Mouse (Mus musculus) 3T3-L1 (cell line): Measurements from ENCODE around the gene Gm17416.

Experiments used
- DNase-seq: peaks from one replicate; pipeline ENCODE4 v3.0.0-alpha.2; 2015; ENCODE audit warnings: low read depth, low spot score

Gene Gm17416

DNA sequence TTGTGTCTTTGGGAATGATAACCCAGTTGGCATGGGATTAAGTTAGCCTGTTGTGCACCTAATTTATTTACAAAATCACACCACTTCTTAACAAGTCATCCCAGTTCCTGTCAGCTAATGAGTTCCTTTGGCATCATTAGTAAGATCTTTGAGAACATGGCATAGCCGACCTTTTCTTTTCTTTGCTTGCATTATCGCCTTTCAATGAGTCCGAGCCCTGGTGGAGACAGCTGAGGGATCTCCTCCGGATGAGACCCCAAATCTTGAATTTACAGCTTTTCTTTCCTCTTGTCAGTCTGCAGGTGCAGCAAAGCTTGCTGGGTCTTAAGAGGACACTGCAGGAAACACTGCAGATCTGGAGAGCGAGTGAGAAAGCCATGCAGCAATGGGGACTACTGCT is at the start of gene Gm17416:
Gene Gm17416 (plus strand): TSS at position 301 of the 400 bp plus-strand sequence.
- DNase-seq, result no peak

DNA sequence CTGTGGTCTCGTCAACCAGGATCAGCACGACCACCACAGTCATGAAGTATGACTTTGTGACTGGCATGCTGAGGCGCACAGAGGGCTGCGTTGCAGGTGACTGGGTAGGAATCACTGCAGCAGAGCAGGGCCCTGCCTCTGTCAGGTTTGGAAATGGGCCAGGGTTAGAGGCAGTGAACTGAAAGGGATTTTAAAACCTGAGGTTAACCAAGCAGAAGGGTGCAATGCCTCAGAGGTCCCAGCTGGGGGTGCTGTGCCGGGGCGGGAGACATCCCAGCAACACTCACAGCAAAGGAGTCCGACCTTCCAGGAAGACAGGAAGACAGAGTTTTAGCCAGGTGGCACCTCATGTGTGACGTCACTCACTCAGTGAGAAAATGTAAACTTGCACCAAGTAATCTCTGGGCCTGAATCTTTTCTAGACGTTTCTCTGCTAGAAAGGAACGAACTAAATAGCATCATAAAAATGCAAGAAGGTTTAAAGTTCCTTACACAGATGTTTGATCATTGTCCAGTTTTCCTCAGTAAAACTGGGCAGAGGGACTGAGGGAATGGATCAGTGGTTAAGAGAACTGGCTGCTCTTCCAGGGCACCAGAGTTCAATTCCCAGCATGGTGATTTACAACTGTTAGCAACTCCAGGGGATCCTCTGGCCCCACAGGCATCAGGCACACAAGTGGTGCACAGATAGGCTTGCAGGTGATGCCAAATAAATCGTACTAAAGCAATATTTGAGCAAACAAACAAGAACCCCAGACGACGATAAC is 29.0 kb upstream of the Gm17416 start, which contains the start of gene Defb29:
Gene Defb29 (minus strand): TSS at position 155 of the 767 bp plus-strand sequence.
- DNase-seq, result no peak

DNA sequence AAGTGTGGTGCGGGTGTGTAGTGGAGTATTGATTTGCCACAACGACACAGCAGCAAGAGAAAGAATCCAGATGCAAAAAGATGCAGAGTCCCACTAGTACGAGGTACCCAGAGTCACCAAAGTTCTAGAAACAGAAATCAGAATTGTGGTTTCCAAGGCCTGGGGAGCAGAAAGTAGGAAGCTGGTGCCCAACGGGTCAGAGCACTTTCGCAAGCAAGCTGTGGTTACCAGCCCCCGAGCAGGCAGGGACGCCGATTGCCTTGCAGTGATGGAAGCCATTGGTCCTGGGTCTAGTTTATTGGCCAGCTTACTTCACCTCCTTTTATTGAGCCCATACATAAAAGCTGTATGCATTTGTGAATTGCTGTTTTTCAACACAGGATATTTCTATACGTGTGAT is 27.2 kb upstream of the Gm17416 start:
- DNase-seq, result no peak

DNA sequence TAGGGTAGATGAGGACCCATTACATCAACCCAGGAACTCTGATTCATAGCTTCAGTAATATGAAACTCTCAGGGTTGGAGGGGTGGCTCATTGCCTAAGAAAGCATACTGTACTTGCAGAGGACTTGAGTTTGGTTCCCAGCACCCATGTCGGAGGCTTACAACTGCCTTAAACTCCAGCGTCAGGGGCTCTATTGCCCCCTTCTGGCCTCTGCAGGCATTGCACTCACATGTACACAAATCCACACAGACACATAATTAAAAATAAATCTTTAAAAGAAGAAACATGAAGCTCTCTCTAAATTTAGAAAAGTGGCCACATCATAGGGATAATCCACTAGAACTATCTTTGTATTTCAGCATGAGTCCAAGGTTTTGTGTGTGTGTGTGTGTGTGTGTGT is 26.2 kb upstream of the Gm17416 start:
- peak; percentile 19 for DNase-seq

DNA sequence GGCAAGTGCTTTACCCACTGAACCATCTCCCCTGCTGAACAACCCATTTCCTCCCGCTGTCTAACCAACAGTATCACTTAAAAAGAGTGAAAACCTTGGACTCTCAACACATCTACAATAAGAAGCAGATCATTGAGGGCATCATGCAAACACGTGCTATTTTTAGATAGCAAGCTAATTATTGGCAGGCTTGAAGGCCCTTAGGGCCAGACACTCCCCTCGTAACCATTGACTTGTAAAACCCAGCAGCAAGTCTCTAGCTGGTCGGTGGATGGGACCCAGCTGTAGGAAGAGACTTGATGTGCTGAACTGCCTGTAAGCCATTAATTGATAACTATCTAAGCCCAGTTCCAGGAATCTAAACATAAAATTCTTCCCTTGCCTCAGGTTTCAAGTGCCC is 25.7 kb upstream of the Gm17416 start:
- DNase-seq, result no peak

DNA sequence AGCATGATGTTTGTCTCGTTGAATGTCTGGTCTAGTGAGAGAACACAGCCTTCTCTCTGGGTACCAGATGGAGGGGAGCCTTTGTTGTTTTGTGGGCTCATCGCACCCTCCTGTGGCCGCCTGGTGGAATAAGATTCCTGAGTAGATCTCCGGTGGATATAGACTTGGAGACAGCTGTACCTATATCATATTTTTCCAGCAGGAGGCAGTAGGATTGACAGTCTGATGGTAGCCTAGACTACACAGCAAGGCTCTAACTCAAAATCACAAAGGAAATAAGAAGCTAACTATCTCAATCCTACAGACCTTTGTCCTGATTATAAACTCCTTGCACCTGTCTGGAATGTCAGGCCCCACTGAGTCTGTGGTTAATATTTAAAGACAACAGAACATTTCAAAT is 24.4 kb upstream of the Gm17416 start:
- peak; percentile 81 for DNase-seq

DNA sequence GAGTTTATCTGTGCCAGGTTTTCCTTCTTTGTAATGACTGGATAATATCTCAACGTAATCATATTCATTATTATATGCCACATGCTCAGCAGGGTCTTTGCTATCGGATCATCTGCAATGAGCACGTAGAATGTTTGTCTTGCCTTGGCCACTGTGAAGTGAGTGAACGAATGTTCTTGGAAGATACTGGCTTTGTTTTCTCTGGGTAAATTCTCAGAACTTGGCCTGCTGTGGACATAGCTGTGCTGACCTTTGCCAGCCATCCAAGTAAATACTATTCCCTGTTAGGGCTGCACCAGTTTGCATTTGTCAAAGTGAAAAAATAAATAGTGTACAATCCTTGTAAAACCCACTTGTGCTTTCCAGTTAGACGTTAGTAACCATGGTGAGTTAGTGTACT is 21.0 kb upstream of the Gm17416 start:
- DNase-seq, result no peak

DNA sequence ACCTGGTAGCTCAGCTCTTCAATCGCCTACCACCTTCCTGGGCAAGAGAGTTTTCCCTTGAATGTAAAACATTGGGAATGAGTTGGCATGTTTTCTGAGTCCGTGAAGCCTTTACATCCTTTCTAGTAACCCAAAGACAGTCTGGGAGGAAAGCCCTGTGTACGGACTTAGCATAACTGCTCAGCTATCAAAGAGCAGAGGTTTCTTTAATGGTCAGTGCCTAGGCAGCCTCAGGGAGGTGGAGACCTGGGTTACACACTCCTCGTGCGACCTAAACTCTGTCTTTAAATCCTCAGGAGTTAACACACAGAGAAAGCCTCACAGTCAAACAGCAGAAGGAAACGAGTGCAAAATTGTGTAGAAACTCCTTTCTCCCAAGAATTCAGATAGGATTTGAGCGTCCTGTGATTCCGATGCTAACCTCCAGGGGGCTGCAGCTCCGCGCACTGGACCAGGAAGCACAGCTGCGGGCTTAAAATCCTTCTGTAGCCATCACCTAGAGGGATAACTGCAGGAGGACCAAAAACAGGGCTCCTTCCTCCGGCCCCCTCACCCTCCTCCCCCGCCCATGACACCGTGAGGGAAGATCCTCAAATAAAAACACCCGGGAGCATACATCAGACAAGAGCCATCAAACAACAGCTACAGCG is 15.2 kb upstream of the Gm17416 start:
- DNase-seq, result peak; percentile 86

DNA sequence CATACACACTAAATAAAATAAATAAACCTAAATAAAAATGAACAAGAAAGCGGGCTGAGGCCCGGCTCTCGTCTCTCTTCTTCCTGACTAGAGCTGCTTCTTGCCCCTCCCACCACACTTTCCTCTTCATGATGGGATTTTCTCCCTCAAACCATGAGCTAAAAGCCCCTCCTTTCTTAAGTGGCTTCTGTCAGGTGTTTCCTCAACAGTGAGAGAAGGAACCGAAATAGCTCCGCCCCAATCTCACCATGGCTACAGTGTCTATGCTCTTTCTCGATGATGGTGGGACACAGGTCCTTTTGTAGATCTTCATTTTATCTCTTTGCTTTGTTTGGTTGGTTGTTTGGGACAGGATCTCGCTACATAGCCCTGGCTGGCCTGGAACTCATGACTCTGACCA is 12.5 kb upstream of the Gm17416 start:
- no peak for DNase-seq

DNA sequence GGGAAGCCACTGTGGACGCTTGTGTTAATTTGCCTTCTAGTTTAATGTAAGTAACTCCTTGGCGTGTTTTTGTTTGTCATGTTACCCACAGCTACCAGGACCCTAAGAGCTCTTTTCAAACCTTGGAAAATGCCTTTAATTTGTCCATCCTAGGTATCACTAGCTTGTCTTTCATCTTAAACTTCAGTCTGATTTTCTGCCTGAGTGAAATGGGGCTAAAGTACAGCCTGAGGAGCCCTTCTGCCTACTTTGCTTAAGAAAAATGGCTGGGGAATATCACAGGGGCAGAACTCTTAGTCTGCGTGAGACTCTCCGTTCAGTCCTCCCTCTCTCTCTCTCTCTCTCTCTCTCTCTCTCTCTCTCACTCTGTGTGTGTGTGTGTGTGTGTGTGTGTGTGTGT is 743 bp downstream of the Gm17416 start:
- no peak for DNase-seq

DNA sequence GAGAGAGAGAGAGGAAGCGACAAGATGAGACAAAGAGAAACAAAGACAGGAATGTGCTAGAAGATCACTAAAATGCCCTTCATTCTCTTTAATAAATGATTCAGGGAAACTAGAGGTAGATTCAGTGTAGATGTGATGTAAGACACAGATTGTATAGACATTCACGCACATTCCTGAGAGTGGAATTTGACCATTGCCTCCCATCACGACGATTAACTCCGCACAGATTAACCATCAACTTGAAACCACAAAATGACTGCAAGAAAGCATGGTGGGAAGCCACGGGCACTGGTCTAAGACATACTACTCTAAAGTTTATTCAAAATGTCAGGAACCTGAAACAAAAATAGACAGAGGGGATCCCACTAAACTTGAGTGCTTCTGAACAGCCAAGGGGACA is 1.2 kb downstream of the Gm17416 start:
- no peak for DNase-seq

DNA sequence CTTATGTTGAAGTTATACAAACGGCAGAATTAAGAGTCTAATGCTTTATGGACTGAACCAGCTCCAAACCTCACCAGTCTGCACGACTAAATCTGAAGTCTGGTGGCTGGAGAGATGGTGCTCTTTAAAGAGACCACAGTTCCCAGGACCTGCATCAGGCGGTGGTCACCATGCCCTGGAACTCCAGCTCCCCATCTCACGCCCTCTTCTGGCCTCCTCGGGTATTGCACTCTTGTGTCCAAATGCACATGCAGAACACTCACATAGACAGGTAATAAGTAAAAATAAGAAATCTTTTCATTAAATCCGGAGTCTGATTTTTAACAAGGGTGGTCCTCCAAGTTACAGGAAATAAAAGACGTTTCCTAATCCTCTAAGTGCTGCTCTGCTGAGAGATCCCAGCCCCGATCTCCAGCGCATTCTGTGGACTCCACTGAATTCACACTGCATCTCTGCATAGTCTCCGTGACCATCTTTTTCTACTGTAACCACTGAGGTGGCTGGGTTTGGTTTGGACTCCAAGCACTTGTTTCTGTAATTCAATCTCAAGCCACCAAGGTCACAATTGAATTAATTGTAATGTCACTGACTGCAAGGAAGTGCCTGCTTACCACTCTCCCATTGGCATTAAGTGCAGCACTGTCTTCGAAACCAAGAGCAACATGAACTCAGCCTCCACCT is 3.1 kb downstream of the Gm17416 start, which contains the start of gene Defb21:
Gene Defb21 (plus strand): TSS at position 631 of the 681 bp plus-strand sequence.
- no peak for DNase-seq

DNA sequence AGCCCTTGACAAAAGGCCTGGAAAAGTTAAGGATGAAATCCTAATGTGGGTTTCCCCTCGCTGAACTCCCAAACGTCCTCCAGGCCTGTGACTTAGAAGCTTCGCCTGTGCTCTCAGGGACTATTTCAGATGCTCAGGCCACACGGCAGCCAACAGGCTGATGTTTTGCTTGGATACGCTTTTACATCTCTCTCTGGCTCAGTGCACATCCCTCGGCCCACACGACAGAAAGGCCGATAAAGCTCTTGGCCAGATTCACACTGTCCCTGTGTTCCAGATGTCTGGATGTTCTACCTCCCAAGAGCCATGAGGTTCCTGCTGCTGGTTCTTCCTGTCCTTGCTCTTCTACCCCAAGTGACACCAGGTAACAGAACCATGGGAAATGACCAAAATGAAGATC is 4.3 kb downstream of the Gm17416 start:
- no peak for DNase-seq

DNA sequence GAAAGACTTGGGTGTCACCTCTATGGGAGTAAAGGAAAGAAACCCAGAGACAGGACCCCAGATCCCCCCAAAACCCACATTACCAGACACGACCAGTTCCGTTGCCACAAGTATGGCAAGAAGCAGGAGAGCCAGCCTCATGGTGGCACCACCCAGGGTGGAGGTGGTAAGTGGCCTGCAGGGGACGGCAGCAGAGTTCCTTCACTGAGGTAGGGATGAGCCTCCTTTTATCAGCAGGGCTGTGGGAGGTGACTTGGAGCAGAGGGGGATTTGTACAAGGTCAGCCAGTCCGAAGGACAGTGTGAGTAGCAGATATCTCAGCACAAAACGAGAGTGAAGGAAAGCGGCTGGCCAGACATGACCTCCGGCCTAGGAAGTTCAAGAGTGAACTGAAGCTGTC is 11.0 kb downstream of the Gm17416 start, which contains the start of gene Defb19:
Gene Defb19 (minus strand): TSS at position 206 of the 400 bp plus-strand sequence.
- no peak for DNase-seq

DNA sequence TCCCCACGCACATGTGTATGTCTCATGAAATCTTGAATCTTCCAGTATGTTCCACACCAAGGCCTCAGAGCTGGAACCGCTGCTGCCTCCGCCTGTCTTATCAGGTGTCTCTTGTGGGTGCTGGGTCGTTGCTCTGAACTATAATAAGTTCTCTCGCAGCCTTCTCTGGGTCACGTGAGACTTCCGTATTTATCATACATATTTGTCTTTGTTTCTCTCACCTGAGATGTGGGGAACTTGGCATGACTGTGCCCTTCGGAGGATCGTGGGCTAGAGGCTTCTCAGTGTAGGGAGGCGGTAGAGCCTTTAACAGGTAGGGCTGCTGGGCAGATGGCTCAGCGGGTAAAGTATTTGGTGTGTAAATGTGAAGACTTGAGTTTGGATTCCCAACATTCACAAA is 11.5 kb downstream of the Gm17416 start:
- DNase-seq, result no peak

DNA sequence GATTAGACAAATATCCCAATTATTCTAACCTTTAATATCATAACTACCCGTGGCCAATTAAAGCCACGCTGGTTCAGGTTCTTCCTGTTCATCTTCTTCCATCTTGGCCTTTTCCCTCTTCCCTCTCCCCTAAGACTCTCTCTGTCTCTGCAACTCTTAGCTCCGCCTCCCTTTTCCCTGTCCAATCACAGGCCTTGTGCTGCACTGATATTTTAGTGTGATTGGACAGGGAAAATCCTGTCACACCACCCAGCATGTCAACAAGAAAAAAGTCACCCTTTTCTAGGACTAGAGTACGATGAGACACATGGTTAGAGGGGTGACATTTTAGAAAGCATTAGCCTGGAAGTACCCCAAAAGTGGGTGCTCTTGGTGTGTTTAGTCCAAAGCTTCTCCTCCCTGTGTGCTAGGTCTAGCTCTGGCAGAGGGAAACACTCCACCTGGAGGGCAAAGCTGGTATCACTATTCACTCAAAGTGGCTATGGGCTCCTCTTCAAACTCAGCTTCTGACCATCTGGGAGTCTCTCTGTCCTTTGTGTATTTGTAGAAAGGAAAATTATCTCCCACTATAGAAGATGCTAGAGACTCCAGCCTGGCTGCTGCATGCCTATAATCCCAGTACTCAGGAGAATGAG is 17.9 kb downstream of the Gm17416 start:
- peak; percentile 60 for DNase-seq

DNA sequence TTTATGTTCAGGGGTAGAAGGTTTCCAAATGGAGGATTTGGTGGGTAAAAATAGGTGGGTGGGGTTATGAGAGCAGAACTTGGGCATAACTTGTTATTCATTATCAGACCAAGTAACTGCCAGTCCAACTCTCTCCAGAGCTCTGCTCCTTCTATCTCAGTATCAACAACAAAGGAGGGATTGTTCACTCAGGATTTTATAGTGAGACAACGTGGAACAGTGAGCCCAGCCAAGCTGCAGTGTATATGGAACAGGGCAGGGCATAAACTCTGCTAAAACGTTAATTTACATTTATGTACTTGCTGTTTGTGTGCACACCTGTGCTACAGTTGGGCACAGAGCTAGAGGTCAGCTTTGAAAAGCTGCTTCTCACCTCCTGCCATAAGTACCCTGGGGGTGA is 19.3 kb downstream of the Gm17416 start:
- DNase-seq, result no peak

DNA sequence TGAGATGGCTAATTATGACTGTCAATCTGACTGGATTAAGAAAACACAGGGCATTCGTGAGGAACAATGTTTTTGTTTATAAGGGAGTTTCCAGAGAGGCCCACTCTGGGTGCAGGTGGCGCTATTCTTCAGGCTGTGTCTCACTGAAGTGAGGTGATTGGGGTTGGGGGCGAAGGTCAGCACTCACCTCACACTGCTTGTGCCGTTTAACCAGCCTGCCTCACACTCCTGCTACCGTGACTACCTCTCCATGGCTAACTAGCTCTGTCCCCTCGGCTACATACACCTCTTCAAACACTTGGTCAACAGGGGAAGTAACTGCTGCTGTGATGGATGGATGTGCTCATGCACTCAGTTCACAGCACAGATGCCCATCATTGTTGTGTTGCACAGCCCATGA is 19.9 kb downstream of the Gm17416 start:
- no peak for DNase-seq

DNA sequence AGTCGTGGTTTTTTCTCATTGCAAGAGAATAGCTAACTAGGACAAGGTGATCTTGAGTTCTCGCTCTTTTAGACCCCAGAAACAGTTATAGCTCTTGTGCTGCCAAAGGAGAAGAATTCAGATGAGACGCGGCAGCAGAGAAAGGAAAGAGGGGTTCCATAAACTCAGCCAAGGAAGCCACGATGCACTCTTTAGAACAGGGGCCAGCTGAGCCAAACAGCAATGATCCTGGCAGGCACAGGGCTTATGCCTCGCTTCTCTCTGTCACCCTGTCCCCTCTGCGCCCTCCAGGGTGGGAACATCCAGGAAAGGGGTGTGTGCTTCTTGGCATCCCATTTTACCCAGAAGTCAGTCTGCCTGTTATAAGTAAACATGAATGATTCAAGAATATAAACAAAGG is 30.2 kb downstream of the Gm17416 start, which contains the start of gene Defb45:
Gene Defb45 (minus strand): TSS at position 101 of the 400 bp plus-strand sequence.
- DNase-seq, result no peak

DNA sequence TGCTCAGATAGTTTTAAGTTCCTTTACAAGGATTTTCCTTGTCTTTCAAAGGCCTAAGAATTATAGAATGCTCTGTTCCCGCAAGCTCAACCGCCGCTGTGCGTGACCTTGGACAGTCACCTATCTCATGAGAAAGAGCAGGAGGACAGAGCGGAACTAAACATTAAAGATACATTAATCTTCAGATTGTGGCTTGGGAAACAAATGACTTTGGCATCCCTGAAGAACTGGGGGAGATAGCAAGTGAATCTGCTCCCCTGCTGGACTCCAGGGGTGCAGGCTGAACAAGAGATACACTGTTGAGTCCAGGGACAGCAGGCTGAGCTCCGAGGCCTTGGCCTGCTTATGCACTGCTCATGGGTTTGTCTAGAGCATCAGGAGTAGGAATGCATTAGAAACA is 30.9 kb downstream of the Gm17416 start:
- DNase-seq, result no peak

DNA sequence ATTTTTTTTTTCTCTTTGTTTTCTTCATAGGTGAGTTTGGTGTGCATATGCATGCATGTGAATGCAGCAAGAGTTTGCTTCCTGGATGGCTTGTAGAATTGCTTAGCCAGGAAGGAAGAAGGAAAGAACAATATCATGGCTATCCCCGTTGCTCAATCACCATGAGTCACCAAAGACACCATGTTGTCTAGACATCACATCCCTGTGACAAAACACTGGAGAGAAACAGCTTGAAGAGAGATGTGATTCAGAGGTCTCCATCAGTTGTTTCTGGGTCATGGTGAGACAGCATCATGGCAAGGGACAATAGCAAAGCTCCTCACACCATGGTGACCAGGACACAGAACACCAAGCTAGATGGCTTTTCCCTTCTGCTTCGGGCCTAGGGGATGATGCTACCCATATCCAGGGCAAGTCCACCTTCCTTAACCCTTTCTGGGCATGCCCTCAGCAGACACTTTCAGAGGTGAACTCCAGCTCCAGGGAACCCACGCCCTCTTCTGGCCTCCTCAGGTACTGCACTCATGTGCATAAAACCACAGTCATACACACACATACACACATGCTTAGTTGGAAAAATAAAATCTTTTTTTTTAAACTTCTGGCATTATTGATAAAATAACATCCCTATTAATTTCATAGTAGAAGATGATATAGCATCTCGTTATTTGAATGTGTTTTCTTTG is 32.3 kb downstream of the Gm17416 start:
- DNase-seq, result peak; percentile 64
